Mouse (Mus musculus) hindbrain, embryonic 15.5 days (tissue): Measurements from ENCODE around the gene Rpa3. TPM values are rescaled to one million over a fixed set of nuclear protein-coding genes. Genes with fewer than 3 reads are reported as not detected.

Experiments used
- ATAC-seq: fragments of 200-750 bp; cut with Nextera tagmentation; 2 replicates; pipeline ENCODE4 v1.8.0; 2017; ENCODE audit warnings: low read depth, moderate number of reproducible peaks, moderate TSS enrichment; ENCODE audit not compliant: low FRiP score
- H3K27ac ChIP-seq: fragments of 300-500 bp; sonication (generic); replicated peaks from 2 replicates; pipeline ENCODE4 v1.5.1; 2015; ENCODE audit warnings: mild to moderate bottlenecking, inconsistent platforms
- H3K27me3 ChIP-seq: fragments of 300-500 bp; sonication (generic); 2 replicates; pipeline ENCODE4 v1.6.1; 2015; ENCODE audit warnings: control low read depth, inconsistent platforms
- H3K36me3 ChIP-seq: fragments of 300-500 bp; sonication (generic); 2 replicates; pipeline ENCODE4 v1.6.1; 2015; ENCODE audit warnings: control low read depth, inconsistent platforms
- H3K4me1 ChIP-seq: fragments of 300-500 bp; sonication (generic); replicated peaks from 2 replicates; pipeline ENCODE4 v1.6.1; 2015; ENCODE audit warnings: control low read depth, inconsistent platforms
- H3K4me2 ChIP-seq: fragments of 300-500 bp; sonication (generic); 2 replicates; pipeline ENCODE4 v1.6.1; 2015; ENCODE audit warnings: moderate library complexity, mild to moderate bottlenecking, inconsistent platforms
- H3K4me3 ChIP-seq: fragments of 300-500 bp; sonication (generic); 2 replicates; pipeline ENCODE4 v1.5.1; 2015; ENCODE audit warnings: mild to moderate bottlenecking, inconsistent platforms
- H3K9ac ChIP-seq: fragments of 300-500 bp; sonication (generic); 2 replicates; pipeline ENCODE4 v1.6.1; 2015; ENCODE audit warnings: inconsistent platforms
- H3K9me3 ChIP-seq: fragments of 300-500 bp; sonication (generic); 2 replicates; pipeline ENCODE4 v1.6.1; 2016; ENCODE audit warnings: control low read depth, inconsistent platforms
- WGBS: fragments of 180-500 bp; shearing (Covaris S2); methylation state at CpG from one replicate; pipeline ENCODE4 v1.1.7; 2015; 5-methylcytosine and 5-hydroxymethylcytosine counted together
- polyA plus RNA-seq: library from polyadenylated mRNA; unstranded; fragments of >200 nt; fragmentation: Nextera tagmentation; extraction: Ambion mirVana; gene quantifications from 2 replicates; pipeline ENCODE4 v1.2.1, GENCODE M21; 2015

The Rpa3 gene
- polyA plus RNA-seq = 47.7 and 61.1 TPM in 2 replicates

GRCm38 (mm10) chr6:8259004-8259666, at the start of gene Rpa3, which contains the start of the genes Umad1 and Gm45062:
Rpa3 (minus strand) TSS chr6:8259173.
Umad1 (plus strand) TSS chr6:8259288.
Gm45062 (plus strand) TSS chr6:8259450.
- Histone ChIP-seq H3K9ac (peak within 1 kb of the TSS; percentile 84), H3K27ac (peak within 1 kb of the TSS; percentile 94), H3K4me1 (peaks cover 20% of the 10 kb centered on the region), H3K4me3 (peak within 1 kb of the TSS; percentile 95), H3K9me3 (no peaks in the 10 kb centered on the region), H3K27me3 (no peaks in the 10 kb centered on the region), H3K36me3 (peaks cover 13% of the 10 kb centered on the region; the same call in 1 of the 2 replicates), H3K4me2 (peak within 1 kb of the TSS; percentile 73)
- ATAC-seq = peak; percentile 100
- under 1% methylated on average over 64 of the region's 64 CpGs for WGBS

DNA sequence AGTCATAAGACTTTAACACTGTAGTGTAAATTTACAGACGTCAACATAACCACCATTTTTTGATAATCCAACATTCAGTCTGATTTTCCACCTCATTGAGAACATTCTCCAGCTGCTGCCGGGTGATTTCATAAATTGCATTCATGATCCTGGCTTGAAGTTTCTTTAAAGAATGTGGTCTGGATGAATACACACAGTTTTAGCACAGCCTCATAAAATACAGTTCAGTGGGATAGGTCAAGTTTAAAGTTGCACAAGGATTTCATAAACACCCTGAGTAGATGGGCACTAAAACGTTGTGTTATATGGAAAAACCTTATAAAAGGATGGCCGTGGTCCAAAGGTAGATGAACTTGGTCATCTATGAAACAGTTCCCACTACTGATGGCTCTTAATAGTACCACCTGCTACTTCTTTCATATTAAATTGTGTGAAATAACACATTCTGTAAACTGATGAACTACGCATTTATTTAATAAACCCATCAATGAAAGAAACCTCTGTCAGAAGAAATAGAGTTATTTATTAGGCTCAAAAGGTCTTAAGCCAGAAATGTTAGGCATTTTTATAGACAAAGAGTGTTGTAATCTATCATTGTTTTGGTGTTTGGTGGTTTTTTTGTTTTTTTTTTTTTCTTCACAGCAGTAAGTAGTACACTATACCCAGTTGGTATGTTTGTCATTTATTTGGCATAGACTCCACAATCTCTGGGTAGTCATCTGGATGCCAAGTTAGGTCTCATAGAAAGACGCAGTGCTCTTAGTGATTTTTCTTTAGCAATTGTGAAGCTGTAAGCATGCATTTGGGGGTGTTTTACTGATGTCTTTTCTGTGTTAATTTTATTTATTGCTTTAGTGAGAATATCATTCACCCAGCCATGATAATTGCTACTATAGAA, 49.2 kb upstream of the Rpa3 start:
- no peaks in the 10 kb centered on the region for H3K36me3 ChIP-seq
- no peak overlapping the region for H3K4me3 ChIP-seq
- 56% methylated on average over 6 of the region's 6 CpGs for WGBS
- no peak overlapping the region for H3K9ac ChIP-seq
- H3K4me2 ChIP-seq = no peak overlapping the region
- no peaks in the 10 kb centered on the region for H3K9me3 ChIP-seq
- no peaks in the 10 kb centered on the region for H3K4me1 ChIP-seq
- no peak for ATAC-seq
- no peaks in the 10 kb centered on the region for H3K27me3 ChIP-seq
- no peak overlapping the region for H3K27ac ChIP-seq

DNA sequence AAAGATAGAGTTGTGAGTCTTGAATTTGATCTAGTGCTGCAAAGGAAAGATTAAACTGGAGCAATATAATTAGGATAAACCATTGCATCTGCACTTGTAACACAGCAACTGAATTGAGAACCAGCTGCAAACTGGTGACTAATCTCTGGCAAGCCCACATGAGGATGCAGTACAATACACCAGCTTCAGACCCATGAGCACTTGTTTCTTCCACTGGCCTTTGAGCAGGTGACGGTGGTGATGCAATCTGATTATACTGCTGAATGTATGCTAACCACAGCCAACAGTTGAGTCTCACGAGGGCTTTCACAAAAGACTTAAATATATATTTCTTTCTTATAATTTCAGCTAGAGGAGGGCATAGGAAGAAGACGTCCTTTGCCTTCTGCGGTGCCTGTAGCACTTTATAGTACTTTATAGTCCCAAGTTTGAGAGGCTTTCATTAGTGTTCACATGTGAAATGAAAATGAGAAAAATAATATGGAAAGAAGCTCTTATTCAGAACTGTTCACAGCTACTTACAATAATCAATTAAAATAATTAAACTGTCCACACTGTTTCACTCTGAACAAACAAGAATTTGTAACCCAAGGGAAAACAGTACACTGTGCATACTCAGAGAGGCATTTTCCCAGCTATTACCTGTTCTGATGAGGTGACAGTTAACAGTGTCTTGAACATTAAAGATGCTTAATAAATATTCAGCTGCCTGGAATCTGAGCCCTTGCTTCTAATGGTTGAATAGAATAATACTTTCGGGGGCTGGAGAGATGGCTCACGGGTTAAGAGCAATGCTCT, 40.3 kb upstream of the Rpa3 start:
- Histone ChIP-seq H3K9ac (no peak overlapping the region), H3K27me3 (no peaks in the 10 kb centered on the region), H3K4me2 (no peak overlapping the region), H3K9me3 (no peaks in the 10 kb centered on the region), H3K4me3 (no peak overlapping the region), H3K27ac (no peak overlapping the region), H3K36me3 (no peaks in the 10 kb centered on the region), H3K4me1 (no peaks in the 10 kb centered on the region)
- 81% methylated on average over 6 of the region's 6 CpGs for WGBS
- no peak for ATAC-seq

GRCm38 (mm10) chr6:8294048-8294784, 35.2 kb upstream of the Rpa3 start:
- H3K4me2 ChIP-seq = no peak overlapping the region
- WGBS = 83% methylated on average over 4 of the region's 4 CpGs

GRCm38 (mm10) chr6:8288755-8289580, 30.0 kb upstream of the Rpa3 start:
- Histone ChIP-seq H3K9ac (no peak overlapping the region), H3K4me2 (no peak overlapping the region), H3K36me3 (no peaks in the 10 kb centered on the region), H3K27me3 (no peaks in the 10 kb centered on the region), H3K4me3 (no peak overlapping the region), H3K27ac (no peak overlapping the region), H3K9me3 (no peaks in the 10 kb centered on the region), H3K4me1 (no peaks in the 10 kb centered on the region)
- ATAC-seq = no peak
- WGBS = 77% methylated on average over 4 of the region's 4 CpGs

More at GRCm38 (mm10) chr6:8294048-8294784, 35.2 kb upstream of the Rpa3 start:
- Histone ChIP-seq H3K9me3 (no peaks in the 10 kb centered on the region), H3K9ac (no peak overlapping the region), H3K4me3 (no peak overlapping the region), H3K27me3 (no peaks in the 10 kb centered on the region), H3K4me1 (no peaks in the 10 kb centered on the region), H3K27ac (no peak overlapping the region), H3K36me3 (no peaks in the 10 kb centered on the region)
- ATAC-seq = no peak

- H3K4me1 ChIP-seq = no peaks in the 10 kb centered on the region
These were observed 27.2 kb upstream of the Rpa3 start for GRCm38 (mm10) chr6:8286146-8286545.

GRCm38 (mm10) chr6:8285401-8285960, 26.5 kb upstream of the Rpa3 start:
- no peaks in the 10 kb centered on the region for H3K36me3 ChIP-seq
- 74% methylated on average over 3 of the region's 3 CpGs for WGBS
- H3K9ac ChIP-seq = no peak overlapping the region
- no peak overlapping the region for H3K4me2 ChIP-seq
- ATAC-seq = no peak
- no peaks in the 10 kb centered on the region for H3K4me1 ChIP-seq
- H3K4me3 ChIP-seq = no peak overlapping the region
- H3K27ac ChIP-seq = no peak overlapping the region
- no peaks in the 10 kb centered on the region for H3K27me3 ChIP-seq
- H3K9me3 ChIP-seq = no peaks in the 10 kb centered on the region

More at GRCm38 (mm10) chr6:8286146-8286545, 27.2 kb upstream of the Rpa3 start:
- H3K36me3 ChIP-seq = no peaks in the 10 kb centered on the region
- ATAC-seq = no peak
- H3K9ac ChIP-seq = no peak overlapping the region
- no peak overlapping the region for H3K4me2 ChIP-seq
- no peak overlapping the region for H3K4me3 ChIP-seq
- no peaks in the 10 kb centered on the region for H3K9me3 ChIP-seq
- no peak overlapping the region for H3K27ac ChIP-seq
- H3K27me3 ChIP-seq = no peaks in the 10 kb centered on the region
- 92% methylated on average over 3 of the region's 3 CpGs for WGBS

GRCm38 (mm10) chr6:8283255-8283654, 24.3 kb upstream of the Rpa3 start:
- Histone ChIP-seq H3K4me3 (no peak overlapping the region), H3K4me2 (no peak overlapping the region), H3K9me3 (no peaks in the 10 kb centered on the region), H3K4me1 (no peaks in the 10 kb centered on the region), H3K27me3 (no peaks in the 10 kb centered on the region), H3K9ac (no peak overlapping the region), H3K36me3 (no peaks in the 10 kb centered on the region), H3K27ac (no peak overlapping the region)
- 66% methylated on average over 4 of the region's 4 CpGs for WGBS
- no peak for ATAC-seq

DNA sequence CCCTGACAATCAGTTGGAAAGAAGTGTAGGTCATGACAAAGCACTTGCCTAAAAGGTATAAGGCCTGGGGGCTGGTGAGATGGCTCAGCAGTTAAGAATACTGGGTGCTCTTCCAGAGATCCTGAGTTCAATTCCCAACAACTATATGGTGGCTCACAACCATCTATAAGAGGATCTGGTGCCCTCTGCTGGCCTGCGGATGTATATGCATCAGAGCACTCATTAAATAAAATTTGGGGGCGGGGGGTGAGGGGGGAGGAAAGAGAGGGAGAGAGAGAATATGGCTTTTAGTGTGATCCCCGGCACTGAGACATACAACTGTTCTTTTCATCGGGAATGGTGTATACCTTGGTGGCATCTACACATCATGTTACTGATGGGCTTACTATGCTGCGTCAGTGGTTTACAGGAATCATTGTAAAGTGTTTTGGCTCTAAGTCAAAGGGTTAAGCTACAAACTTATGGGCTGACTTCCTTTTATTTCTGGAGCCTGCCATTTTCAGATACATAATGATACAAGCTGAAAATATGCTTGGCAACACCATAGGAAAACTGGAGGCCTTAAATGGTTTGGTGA, 19.5 kb upstream of the Rpa3 start:
- H3K4me3 ChIP-seq = no peak overlapping the region
- 72% methylated on average over 5 of the region's 5 CpGs for WGBS
- no peaks in the 10 kb centered on the region for H3K9me3 ChIP-seq
- no peak overlapping the region for H3K4me2 ChIP-seq
- H3K9ac ChIP-seq = no peak overlapping the region
- no peaks in the 10 kb centered on the region for H3K27me3 ChIP-seq
- H3K27ac ChIP-seq = no peak overlapping the region
- ATAC-seq = no peak
- 0 out of 2 replicates have a peak, but pooled peaks cover 4% of the 10 kb centered on the region for H3K4me1 ChIP-seq
- H3K36me3 ChIP-seq = no peaks in the 10 kb centered on the region

- no peaks in the 10 kb centered on the region for H3K27me3 ChIP-seq
- H3K4me1 ChIP-seq = 0 out of 2 replicates have a peak, but pooled peaks cover 4% of the 10 kb centered on the region
- H3K36me3 ChIP-seq = peaks cover 8% of the 10 kb centered on the region
- no peak overlapping the region for H3K27ac ChIP-seq
- WGBS = 92% methylated on average over 4 of the region's 4 CpGs
- H3K4me2 ChIP-seq = no peak overlapping the region
- H3K4me3 ChIP-seq = no peak overlapping the region
- no peak for ATAC-seq
- H3K9ac ChIP-seq = no peak overlapping the region
- no peaks in the 10 kb centered on the region for H3K9me3 ChIP-seq
These were observed 17.5 kb upstream of the Rpa3 start for GRCm38 (mm10) chr6:8276431-8276830.
